21 mouse cellular contexts compared by ENCODE assay signal in genomic region chr3:103724137-103724536, GRCm38 (mm10). TPM values are rescaled to one million over a fixed set of nuclear protein-coding genes. Genes with fewer than 3 reads are reported as not detected.
DNase-seq lines count a peak whose midpoint lies in the region; ATAC-seq and TF ChIP-seq lines count a peak whose summit lies in the region.
"Had no signal": no experiment of that assay in that cellular context is flagged by ENCODE, and none has a peak within 500 bp of the region (broad histone marks: within the 10 kb centered on the region; RNA-seq: fewer than 3 reads in every experiment).

No protein-coding gene starts in this region.

- DNase-seq in heart, adult 11 months, result peak; percentile 86
- peak; percentile 18 for DNase-seq in lung, postnatal 10 days
- no peak for DNase-seq in lung, postnatal 4 days
- no peak for DNase-seq in liver, adult 2 months (ENCODE audit: extremely low read depth, low read depth, low spot score)
- no peak for DNase-seq in neural tube, embryonic 10.5 days (ENCODE audit: extremely low spot score, low spot score)
- no peak for DNase-seq in layer of hippocampus, adult 11-12 months (ENCODE audit: low spot score)
- DNase-seq: adrenal gland, postnatal 36 days; cerebellum, postnatal 25 days; heart, postnatal 36 days; kidney, adult 18-20 months; right cerebral cortex, postnatal 25 days; thymus, postnatal 25 days had no signal

- H3K4me1 ChIP-seq in heart, embryonic 11.5 days (ENCODE audit: control insufficient read depth, insufficient read depth, low read length), result no peaks in the 10 kb centered on the region
- no peaks in the 10 kb centered on the region for H3K4me1 ChIP-seq in liver, adult 2 months (ENCODE audit: control insufficient read depth, insufficient read depth, low read length)
- H3K4me1 ChIP-seq: embryonic facial prominence, embryonic 12.5 days had no signal

- H3K27me3 ChIP-seq in heart, embryonic 11.5 days (ENCODE audit: control insufficient read depth, insufficient read depth, low read length), result no peaks in the 10 kb centered on the region
- no peaks in the 10 kb centered on the region for H3K27me3 ChIP-seq in liver, adult 2 months (ENCODE audit: control insufficient read depth, insufficient read depth, low read length)
- H3K27me3 ChIP-seq: embryonic facial prominence, embryonic 12.5 days; lung, embryonic 15.5 days; midbrain, embryonic 12.5 days had no signal

- TF ChIP-seq POLR2A in liver, adult 2 months (IDR thresholded peaks at IDR 0.05; ENCODE audit: extremely low read depth, insufficient read depth, low read length), result no peak

- no peaks in the 10 kb centered on the region for H3K9me3 ChIP-seq in heart, embryonic 11.5 days (replicated peaks; ENCODE audit: control insufficient read depth, low read length)
- H3K9me3 ChIP-seq: embryonic facial prominence, embryonic 12.5 days; lung, embryonic 15.5 days; midbrain, embryonic 12.5 days had no signal

- no peak overlapping the region for H3K27ac ChIP-seq in heart, embryonic 11.5 days (ENCODE audit: low read depth, low read length)
- H3K27ac ChIP-seq in liver, adult 2 months (replicated peaks; ENCODE audit: insufficient read depth, low read depth, low read length), result no peak overlapping the region
- H3K27ac ChIP-seq: embryonic facial prominence, embryonic 12.5 days; lung, embryonic 15.5 days; midbrain, embryonic 12.5 days had no signal

- 42% methylated on average over 3 of the region's 3 CpGs for WGBS in heart, embryonic 11.5 days (ENCODE audit: insufficient replicate concordance)
- 49% methylated on average over 3 of the region's 3 CpGs for WGBS in liver, adult 2 months

- no peak overlapping the region for H3K9ac ChIP-seq in heart, embryonic 11.5 days (ENCODE audit: low read depth, low read length)
- no peak overlapping the region for H3K9ac ChIP-seq in liver, adult 2 months (ENCODE audit: low read depth, low read length)
- H3K9ac ChIP-seq: embryonic facial prominence, embryonic 12.5 days; lung, embryonic 15.5 days; midbrain, embryonic 12.5 days had no signal

- no peak overlapping the region for H3K4me3 ChIP-seq in heart, embryonic 11.5 days (ENCODE audit: low read depth, low read length)
- H3K4me3 ChIP-seq in liver, adult 2 months (ENCODE audit: insufficient read depth, low read depth, low read length), result no peak overlapping the region
- H3K4me3 ChIP-seq: embryonic facial prominence, embryonic 12.5 days; lung, embryonic 15.5 days; midbrain, embryonic 12.5 days had no signal

- ATAC-seq in heart, embryonic 11.5 days (replicated peaks; ENCODE audit: insufficient number of reproducible peaks, low FRiP score, low TSS enrichment), result no peak
- ATAC-seq in megakaryocyte-erythroid progenitor cell, adult 5-6 weeks (replicated peaks; ENCODE audit: low FRiP score, low TSS enrichment, poor library complexity, severe bottlenecking), result peak; percentile 98

- TF ChIP-seq CTCF in liver, adult 2 months (IDR thresholded peaks at IDR 0.05; ENCODE audit: low read depth, low read length), result 0 out of 2 replicates have a peak, but pooled peaks have one; percentile 5

- no peaks in the 10 kb centered on the region for H3K79me2 ChIP-seq in liver, adult 2 months (ENCODE audit: control insufficient read depth, insufficient read depth, low read length)

- no peaks in the 10 kb centered on the region for H3K36me3 ChIP-seq in heart, embryonic 11.5 days (ENCODE audit: control insufficient read depth, insufficient read depth, low read length)
- no peaks in the 10 kb centered on the region for H3K36me3 ChIP-seq in liver, adult 2 months (ENCODE audit: control insufficient read depth, insufficient read depth, low read length)
- H3K36me3 ChIP-seq: embryonic facial prominence, embryonic 12.5 days; lung, embryonic 15.5 days; midbrain, embryonic 12.5 days had no signal

- H3K4me2 ChIP-seq in heart, embryonic 11.5 days, result no peak overlapping the region
- H3K4me2 ChIP-seq: embryonic facial prominence, embryonic 12.5 days; lung, embryonic 15.5 days; midbrain, embryonic 12.5 days had no signal

RNA-seq across cellular contexts. Expression of gene Olfml3, which starts 13.7 kb away (rescaled TPM):
- polyA plus RNA-seq in heart, embryonic 11.5 days (2014; fragmentation: Nextera tagmentation; extraction: Ambion mirVana), result 21.8 and 22.4 TPM in 2 replicates
- 1.3 and 1.7 TPM in 2 replicates for total RNA-seq in liver, adult 2 months (2014; rRNA removed)
- polyA plus RNA-seq in liver, adult 2 months (2012; rRNA removed), result 1.5 and 2.0 TPM in 2 replicates
- not detected in 2 replicates for total RNA-seq in megakaryocyte-erythroid progenitor cell, adult 5-6 weeks (2014; fragmentation: Nextera tagmentation)
- 0.56 TPM in 1 of 2 replicates, not detected in the other for total RNA-seq in megakaryocyte-erythroid progenitor cell, adult 5-6 weeks (2017)
- total RNA-seq: granulocyte monocyte progenitor cell, adult 5-6 weeks had no signal

RNA-seq across cellular contexts. Expression of gene Gm10964, which starts 15.0 kb away (rescaled TPM):
- not detected in 2 replicates for polyA plus RNA-seq in heart, embryonic 11.5 days (2014; fragmentation: Nextera tagmentation; extraction: Ambion mirVana)
- not detected in 2 replicates for total RNA-seq in liver, adult 2 months (2014; rRNA removed)
- polyA plus RNA-seq in liver, adult 2 months (2012; rRNA removed), result not detected in 2 replicates
- not detected in 2 replicates for total RNA-seq in megakaryocyte-erythroid progenitor cell, adult 5-6 weeks (2014; fragmentation: Nextera tagmentation)
- total RNA-seq in megakaryocyte-erythroid progenitor cell, adult 5-6 weeks (2017), result not detected in 2 replicates
- total RNA-seq: adrenal gland, postnatal 36 days; granulocyte monocyte progenitor cell, adult 5-6 weeks; heart, postnatal 36 days; layer of hippocampus, adult 8-10 months; left cerebral cortex, postnatal 14 days had no signal
- polyA plus RNA-seq: embryonic facial prominence, embryonic 12.5 days; forebrain, embryonic 11.5 days; lung, embryonic 15.5 days; midbrain, embryonic 12.5 days had no signal

Comparison
In these comparisons a context has a peak if more than half of its experiments do, and no peak if none do; other contexts are left out.
1. DNase-seq: peak in heart, adult 11 months (single experiment) and lung, postnatal 10 days (single experiment); none in lung, postnatal 4 days (0 of 2), liver, adult 2 months (single experiment), neural tube, embryonic 10.5 days (single experiment) and layer of hippocampus, adult 11-12 months (single experiment).